Mouse (Mus musculus) embryonic fibroblast, embryonic 13.5 days (primary cell): ENCODE data around the gene Clec2g. TPM values are rescaled to one million over a fixed set of nuclear protein-coding genes. Genes with fewer than 3 reads are reported as not detected.
"Not testable (repeated sequence)": the region's sequence is repeated elsewhere in the genome, so short reads cannot be mapped to it uniquely, and the experiment has no call there.

Source experiments
- H3K27ac ChIP-seq: 2 replicates; pipeline ENCODE4 v1.5.1; 2012; ENCODE audit warnings: low read length, control low read depth, inconsistent platforms; ENCODE audit not compliant: insufficient read depth
- H3K4me1 ChIP-seq: 2 replicates; pipeline ENCODE4 v1.6.1; 2011; ENCODE audit warnings: low read length; ENCODE audit not compliant: control insufficient read depth, insufficient read depth
- H3K4me3 ChIP-seq: 2 replicates; pipeline ENCODE4 v1.5.1; 2011; ENCODE audit warnings: mild to moderate bottlenecking, control low read depth, low read length; ENCODE audit not compliant: insufficient read depth
- CTCF ChIP-seq: IDR thresholded peaks from 2 replicates; pipeline ENCODE4 v1.5.1; 2011; ENCODE audit warnings: mild to moderate bottlenecking, control low read depth, low read length, moderate library complexity, borderline replicate concordance; ENCODE audit not compliant: insufficient read depth
- POLR2A ChIP-seq: IDR thresholded peaks from 2 replicates; pipeline ENCODE4 v1.6.1; 2011; ENCODE audit warnings: low read depth, mild to moderate bottlenecking, control low read depth, low read length, moderate library complexity
- polyA plus RNA-seq: library from polyadenylated mRNA; stranded (reverse); fragments of >200 nt; gene quantifications from 2 replicates; pipeline ENCODE4 v1.2.4, GENCODE M21; 2011; ENCODE audit warnings: low read depth; ENCODE audit not compliant: missing spikeins, insufficient read length

Gene Clec2g
- polyA plus RNA-seq, result not detected in 2 replicates

GRCm38 (mm10) chr6:128934081-128934480 is at the start of gene Clec2g:
Gene Clec2g (plus strand): TSS chr6:128934381.
- H3K4me1 ChIP-seq, H3K27ac ChIP-seq, H3K4me3 ChIP-seq: not testable (repeated sequence)

DNA sequence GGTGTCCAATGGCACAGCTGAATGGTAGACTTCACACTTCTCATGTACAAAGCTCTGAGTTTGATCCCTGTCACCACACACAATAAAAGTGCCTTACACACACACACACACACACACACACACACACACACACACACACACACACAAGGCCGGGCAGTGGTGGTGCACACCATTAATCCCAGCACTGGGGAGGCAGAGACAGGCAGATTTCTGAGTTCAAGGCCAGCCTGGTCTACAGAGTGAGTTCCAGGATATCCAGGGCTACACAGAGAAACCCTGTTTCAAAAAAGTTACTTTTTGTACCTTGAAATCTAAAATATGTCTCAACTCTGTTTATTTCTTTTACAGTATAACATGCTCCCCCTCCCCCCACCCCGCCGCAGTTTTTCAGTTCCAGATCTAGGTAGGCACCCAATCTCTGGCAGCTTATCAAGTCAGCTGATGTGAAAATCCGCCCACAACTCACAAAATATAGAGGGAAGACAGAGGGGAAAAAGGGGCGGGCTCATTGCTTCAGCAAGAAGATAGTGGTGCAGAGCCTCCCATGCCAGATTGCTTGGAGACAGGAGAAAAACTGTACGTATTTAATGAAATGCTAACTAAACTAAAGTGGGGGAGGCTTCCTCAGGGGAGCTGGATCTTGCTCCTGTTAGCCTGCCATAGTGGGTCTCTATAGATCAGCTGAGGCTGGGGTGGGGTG is 46.9 kb upstream of the Clec2g start, which contains the start of gene Clec2i:
Gene Clec2i, plus strand, starts transcription at position 498 of the 700 bp plus-strand sequence.
- not testable (repeated sequence) for H3K27ac ChIP-seq, H3K4me1 ChIP-seq, H3K4me3 ChIP-seq

DNA sequence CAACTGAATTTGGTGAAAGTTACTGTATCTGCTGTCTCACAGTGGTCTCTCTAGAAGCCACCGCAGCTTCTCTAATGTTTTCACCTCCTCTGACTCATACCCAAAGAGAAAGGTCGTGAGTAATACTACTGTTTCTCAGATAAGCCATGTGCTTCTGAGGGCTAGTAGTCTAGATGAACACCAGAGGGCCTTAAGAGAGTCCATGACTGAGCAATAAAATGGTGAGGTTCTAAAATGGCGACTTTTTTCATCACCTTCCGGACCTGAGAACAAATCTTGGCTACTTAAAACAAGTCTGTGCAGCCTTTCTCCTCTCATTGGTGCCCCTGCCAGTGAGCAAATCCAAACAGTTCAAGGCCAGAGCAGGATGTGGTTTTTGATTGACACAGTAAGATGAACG is 45.3 kb upstream of the Clec2g start:
- no peak for TF ChIP-seq POLR2A
- TF ChIP-seq CTCF, result no peak
- Histone ChIP-seq H3K27ac (no peak overlapping the region), H3K4me3 (no peak overlapping the region), H3K4me1 (no peaks in the 10 kb centered on the region)

DNA sequence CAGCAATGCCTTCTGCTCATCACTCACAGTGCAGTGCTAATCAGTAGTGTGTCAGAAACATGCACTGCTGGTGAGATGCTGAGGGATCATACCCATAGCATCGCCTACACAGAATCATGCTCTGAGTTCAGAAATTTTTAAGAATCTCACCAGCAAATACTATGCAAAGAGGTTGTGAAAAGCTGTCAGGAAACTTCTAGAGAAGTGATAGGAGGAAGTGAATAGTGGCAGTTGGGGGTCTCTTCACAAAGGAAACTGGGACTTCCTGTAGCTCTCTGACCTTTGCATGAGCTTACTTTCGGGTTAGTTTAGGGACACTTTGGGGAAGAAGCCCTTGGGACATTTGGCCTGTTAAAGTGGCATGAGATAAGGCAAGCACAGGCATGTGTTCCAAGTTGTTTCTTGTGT is 43.2 kb upstream of the Clec2g start, which contains the start of gene BC035044:
Gene BC035044, minus strand, starts transcription at position 179 of the 408 bp plus-strand sequence.
- Histone ChIP-seq H3K27ac (no peak within 1 kb of the TSS), H3K4me1 (no peaks in the 10 kb centered on the region), H3K4me3 (no peak within 1 kb of the TSS)
- TF ChIP-seq POLR2A (no peak), CTCF (no peak)

DNA sequence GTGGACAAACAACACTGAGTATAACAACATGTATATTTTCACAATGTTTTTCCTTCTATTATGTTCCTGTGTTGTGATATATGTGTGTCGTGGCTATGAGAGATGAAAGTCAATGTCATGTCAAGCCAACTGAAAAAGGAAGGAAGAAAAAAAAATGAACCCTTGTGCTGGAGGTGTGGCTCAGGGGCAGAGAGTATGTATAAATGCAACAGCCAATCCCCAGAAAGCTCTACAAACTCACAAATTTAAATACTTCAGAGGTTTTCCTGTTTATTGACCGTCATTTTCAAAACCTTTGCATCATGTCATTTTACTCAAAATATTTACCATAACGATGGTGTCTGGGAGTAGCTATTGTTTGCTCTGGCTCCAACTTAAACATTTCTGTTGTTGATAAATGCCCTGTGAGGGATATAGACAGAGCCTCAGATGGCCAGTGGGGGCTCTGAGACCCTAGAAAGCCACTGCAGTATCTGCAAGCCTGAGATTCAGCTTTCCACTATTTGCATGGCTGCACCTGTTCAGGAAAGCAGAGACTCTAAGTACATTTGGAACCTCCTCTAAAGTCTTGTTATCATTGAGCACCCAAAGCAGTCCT is 38.7 kb upstream of the Clec2g start:
- no peak for TF ChIP-seq CTCF
- TF ChIP-seq POLR2A, result no peak
- H3K4me1 ChIP-seq, result no peaks in the 10 kb centered on the region
- H3K27ac ChIP-seq, result no peak overlapping the region
- no peak overlapping the region for H3K4me3 ChIP-seq

GRCm38 (mm10) chr6:128900044-128900443 is 34.1 kb upstream of the Clec2g start:
- TF ChIP-seq POLR2A, result no peak
- TF ChIP-seq CTCF, result no peak
- H3K27ac ChIP-seq, result no peak overlapping the region
- no peak overlapping the region for H3K4me3 ChIP-seq
- no peaks in the 10 kb centered on the region for H3K4me1 ChIP-seq

GRCm38 (mm10) chr6:128900796-128901552 is 33.2 kb upstream of the Clec2g start:
- H3K27ac ChIP-seq, H3K4me3 ChIP-seq, H3K4me1 ChIP-seq: not testable (repeated sequence)

GRCm38 (mm10) chr6:128913598-128914254 is 20.5 kb upstream of the Clec2g start:
- H3K4me3 ChIP-seq, result no peak overlapping the region
- H3K27ac ChIP-seq, result no peak overlapping the region
- no peaks in the 10 kb centered on the region for H3K4me1 ChIP-seq
- TF ChIP-seq CTCF, result no peak
- TF ChIP-seq POLR2A, result no peak

DNA sequence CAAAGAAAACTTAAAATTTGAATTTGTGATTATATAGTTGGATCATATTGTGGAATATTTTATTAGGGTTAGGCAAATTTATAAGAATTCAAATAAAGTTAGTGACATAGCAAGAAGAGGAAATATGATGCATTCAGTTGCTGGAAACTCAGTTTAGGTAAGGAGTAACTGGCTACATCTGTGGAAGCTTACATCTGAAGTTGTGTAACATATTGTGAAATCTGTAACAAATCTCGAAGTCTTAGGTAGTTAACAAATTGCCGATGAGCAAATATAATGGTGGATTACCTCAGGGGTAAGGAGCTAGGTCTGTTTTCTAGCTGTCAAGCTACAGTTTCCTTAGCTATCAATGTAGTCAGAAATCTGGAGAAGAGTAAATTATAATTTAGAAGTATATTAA is 16.9 kb upstream of the Clec2g start:
- no peak overlapping the region for H3K27ac ChIP-seq
- no peaks in the 10 kb centered on the region for H3K4me1 ChIP-seq
- TF ChIP-seq POLR2A (no peak), CTCF (no peak)
- no peak overlapping the region for H3K4me3 ChIP-seq

DNA sequence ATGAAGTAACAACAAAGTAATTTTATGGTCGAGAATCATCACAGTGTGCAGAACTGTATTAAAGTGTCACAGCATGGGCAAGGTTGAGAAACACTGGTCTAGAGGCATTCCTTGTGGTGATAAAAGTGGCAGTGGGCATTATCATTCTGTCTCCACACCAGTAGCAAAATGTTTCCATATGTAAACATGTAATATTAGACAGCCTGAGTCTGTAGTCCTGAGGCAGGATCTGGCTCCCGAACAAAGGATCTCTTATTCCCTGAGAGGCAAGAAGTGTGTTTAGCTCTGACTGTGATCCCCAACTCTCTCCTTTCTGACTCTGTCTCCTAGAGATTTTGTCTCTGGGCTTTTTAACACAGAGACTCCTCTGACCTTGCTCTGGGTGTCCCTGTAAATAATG is 1.1 kb upstream of the Clec2g start:
- Histone ChIP-seq H3K27ac (no peak overlapping the region), H3K4me1 (no peaks in the 10 kb centered on the region), H3K4me3 (no peak overlapping the region)
- TF ChIP-seq POLR2A, result no peak
- no peak for TF ChIP-seq CTCF

DNA sequence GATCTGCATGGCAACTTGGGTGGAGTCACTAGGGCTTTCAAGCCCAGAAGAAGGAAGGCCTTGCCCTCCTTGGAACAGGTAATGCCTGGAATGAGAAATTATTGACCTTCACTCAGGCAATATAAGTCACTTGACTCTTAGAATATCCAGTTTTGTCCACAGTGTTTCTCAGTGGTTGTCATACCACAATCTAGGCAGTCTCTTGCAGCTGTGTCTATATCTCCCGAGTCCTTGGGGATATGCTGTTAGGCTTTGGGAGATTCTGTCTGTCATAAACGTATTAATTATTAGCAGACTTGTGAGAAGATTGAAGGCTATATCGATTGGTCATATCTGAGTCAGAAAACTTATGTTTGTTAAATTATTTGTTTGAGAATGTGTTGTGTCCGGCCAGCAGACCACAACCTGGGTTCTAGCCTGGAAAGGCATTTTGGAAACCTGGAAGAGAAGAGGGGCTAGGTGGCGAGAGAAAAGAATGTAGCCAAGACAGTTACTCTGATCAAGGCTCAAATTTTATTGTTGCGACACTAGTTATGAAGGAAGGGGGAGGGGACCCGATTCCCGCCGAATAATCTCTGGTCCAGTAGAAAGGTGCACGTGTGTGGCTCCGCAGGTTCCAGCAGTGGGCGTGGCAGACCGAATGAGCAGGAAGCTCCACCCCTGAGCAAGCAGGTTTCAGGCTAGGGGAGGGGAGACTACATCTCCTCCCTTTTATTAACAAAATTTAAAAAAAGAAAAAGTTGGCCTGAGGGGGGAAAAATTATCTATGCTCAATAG is 1.9 kb downstream of the Clec2g start:
- H3K4me3 ChIP-seq, H3K27ac ChIP-seq, H3K4me1 ChIP-seq: not testable (repeated sequence)
